Mouse (Mus musculus): Measurements from ENCODE around the gene Ifi202b. TPM values are rescaled to one million over a fixed set of nuclear protein-coding genes. Genes with fewer than 3 reads are reported as not detected.

The Ifi202b gene
- polyA plus RNA-seq, 2 experiments from 2014 or later: not detected

Other genes with a start within 250 kb of the Ifi202b start
- under 1 TPM; 0.13 to 0.27 TPM for gene Ifi207, start 241.0 kb downstream of the Ifi202b start, polyA plus RNA-seq (2017; shearing (Covaris generic))
- gene Ifi204, start 215.8 kb downstream of the Ifi202b start, polyA plus RNA-seq (2017; shearing (Covaris generic)): 1 to 10 TPM; 1.0 to 1.1 TPM
- 1 to 10 TPM; 3.1 to 3.2 TPM for gene Ifi211, start 69.7 kb downstream of the Ifi202b start, polyA plus RNA-seq (2017; shearing (Covaris generic))
- 100 to 1,000 TPM; 388 to 517 TPM for gene Mndal, start 40.3 kb downstream of the Ifi202b start, polyA plus RNA-seq (2017; shearing (Covaris generic))
- gene Ifi203, start 40.1 kb downstream of the Ifi202b start, polyA plus RNA-seq (2017; shearing (Covaris generic)): 100 to 1,000 TPM; 295 to 386 TPM
- not detected for gene Ifi205, start 49.1 kb upstream of the Ifi202b start, polyA plus RNA-seq (2017; shearing (Covaris generic))
- under 1 TPM in 1 of 2 experiments, not detected in 1; 0.15 TPM for gene Olfr433, start 58.0 kb upstream of the Ifi202b start, polyA plus RNA-seq (2017; shearing (Covaris generic))
- gene Olfr432, start 66.5 kb upstream of the Ifi202b start, polyA plus RNA-seq (2017; shearing (Covaris generic)): not detected
- not detected for gene Olfr430, start 83.9 kb upstream of the Ifi202b start, polyA plus RNA-seq (2017; shearing (Covaris generic))
- gene Olfr429, start 101.6 kb upstream of the Ifi202b start, polyA plus RNA-seq (2017; shearing (Covaris generic)): not detected
- gene Olfr427, start 114.1 kb upstream of the Ifi202b start, polyA plus RNA-seq (2017; shearing (Covaris generic)): not detected
- gene Olfr231, start 138.4 kb upstream of the Ifi202b start, polyA plus RNA-seq (2017; shearing (Covaris generic)): not detected
- gene Olfr424, start 148.8 kb upstream of the Ifi202b start, polyA plus RNA-seq (2017; shearing (Covaris generic)): not detected
- gene Olfr420, start 172.9 kb upstream of the Ifi202b start, polyA plus RNA-seq (2017; shearing (Covaris generic)): not detected
- under 1 TPM in 1 of 2 experiments, not detected in 1; 0.19 TPM for gene Spta1, start 190.0 kb upstream of the Ifi202b start, polyA plus RNA-seq (2017; shearing (Covaris generic))